Mouse (Mus musculus) yolk sac, embryonic 10.5 days (tissue): ENCODE measurements around the gene Gm48552.

Experiments used
- DNase-seq: peaks from one replicate; pipeline ENCODE4 v3.0.0-alpha.2; 2017; ENCODE audit warnings: low spot score

Gene Gm48552

GRCm38 (mm10) chr10:81362336-81362949 is 26.4 kb upstream of the Gm48552 start:
- DNase-seq, result no peak

DNA sequence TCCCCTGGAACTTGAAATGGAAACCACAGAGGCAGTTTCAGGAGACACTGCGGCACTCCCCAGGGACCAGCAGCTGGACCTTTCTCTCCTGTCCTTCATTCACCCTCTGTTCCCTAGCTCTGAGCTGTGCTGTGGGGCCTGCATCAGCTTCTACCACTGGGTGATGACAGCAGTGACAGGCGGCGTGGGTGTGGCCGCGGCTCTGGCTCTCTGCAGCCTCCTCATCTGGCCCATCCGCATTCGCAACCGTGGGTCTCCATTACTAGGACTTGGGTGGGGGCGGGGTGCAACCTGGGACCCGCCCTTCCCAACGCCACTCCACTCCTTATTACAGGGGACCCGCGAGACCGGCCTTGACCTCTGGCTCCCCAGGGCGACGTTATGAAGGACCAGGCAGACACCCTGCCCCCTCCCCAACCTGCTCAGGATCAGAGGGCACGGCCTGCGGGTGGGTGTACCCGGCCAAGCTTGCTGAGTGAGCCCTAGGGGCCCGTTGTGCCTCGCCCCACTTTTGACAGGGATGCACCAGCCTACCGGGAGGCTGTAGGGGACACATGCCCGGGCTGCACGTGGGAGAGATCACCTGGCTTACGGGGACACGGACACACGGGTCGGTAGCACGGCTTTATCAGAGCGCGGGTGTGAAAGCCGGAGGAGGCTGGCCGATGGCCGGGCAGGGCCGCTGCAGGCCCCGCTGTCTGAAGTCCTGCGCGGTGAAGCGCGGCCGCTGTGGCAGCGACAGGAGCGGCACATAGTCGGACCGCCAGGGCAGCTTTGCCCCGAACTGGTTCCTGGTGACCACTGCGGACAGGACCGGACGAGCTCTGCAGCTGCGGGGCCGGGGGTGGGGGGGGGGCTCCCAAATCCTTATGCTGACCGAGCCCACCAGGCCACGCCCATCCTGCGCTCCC is 25.1 kb upstream of the Gm48552 start:
- no peak for DNase-seq

- no peak for DNase-seq
Observed at GRCm38 (mm10) chr10:81364666-81365065, 24.1 kb upstream of the Gm48552 start.

DNA sequence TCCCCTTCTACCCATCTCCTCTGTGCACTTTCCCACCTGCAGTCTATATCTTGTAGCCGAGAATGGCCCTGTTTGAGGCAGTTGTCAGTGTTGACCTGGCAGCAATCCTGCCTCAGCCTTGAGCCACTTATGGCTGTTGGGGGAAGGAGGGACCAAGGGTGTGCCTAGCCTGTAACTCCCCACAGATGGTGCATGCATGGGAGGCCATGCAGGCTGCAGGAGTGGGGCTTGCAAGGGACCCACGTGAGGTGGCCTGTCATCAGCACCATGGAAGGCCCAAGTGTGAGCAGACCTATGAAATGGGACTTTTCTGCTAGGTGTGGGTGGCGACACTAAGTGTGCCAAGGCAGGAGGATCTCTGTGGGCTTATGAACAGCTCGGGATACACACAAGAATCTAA is 23.7 kb upstream of the Gm48552 start:
- no peak for DNase-seq

- peak; percentile 81 for DNase-seq
Observed at GRCm38 (mm10) chr10:81365672-81366476, 22.9 kb upstream of the Gm48552 start, which contains the start of gene 4930404N11Rik. 4930404N11Rik (minus strand) TSS chr10:81365816.

DNA sequence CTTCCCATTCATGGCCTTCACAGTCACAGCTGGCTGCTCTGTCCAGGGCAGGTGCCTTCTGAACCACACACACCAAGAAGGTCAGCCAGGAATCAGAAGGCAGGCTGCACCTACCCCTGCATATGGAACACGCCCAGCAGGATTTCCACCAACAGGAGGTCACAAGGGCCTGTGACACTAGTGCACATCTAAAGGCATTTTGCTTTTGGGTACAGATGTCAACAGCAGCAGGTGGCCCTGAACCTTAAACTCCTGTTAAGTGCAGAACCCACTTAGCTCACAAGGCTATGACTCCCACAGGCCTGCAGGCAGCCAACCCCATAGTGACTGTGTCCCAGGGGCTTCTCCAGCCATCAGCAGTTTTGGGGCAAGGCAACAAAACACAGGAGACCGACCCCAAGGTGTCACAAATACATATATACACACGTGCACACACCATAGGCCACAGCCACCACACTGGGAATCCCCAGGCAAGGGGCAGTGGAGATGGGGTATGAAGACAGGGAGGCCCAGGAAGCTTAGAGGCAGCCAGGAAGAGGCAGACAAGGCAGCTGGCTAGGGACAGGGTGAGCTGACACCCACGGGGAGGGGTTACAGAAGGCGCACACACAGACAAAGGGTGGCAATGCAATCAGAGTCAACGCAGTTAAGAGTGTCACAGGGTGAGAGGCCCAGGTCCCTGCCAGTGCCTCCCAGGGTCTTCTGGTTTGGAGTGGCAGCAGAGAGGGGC is 22.2 kb upstream of the Gm48552 start:
- DNase-seq, result peak; percentile 78

- DNase-seq, result no peak
Observed at GRCm38 (mm10) chr10:81367207-81367495, 21.7 kb upstream of the Gm48552 start.

DNA sequence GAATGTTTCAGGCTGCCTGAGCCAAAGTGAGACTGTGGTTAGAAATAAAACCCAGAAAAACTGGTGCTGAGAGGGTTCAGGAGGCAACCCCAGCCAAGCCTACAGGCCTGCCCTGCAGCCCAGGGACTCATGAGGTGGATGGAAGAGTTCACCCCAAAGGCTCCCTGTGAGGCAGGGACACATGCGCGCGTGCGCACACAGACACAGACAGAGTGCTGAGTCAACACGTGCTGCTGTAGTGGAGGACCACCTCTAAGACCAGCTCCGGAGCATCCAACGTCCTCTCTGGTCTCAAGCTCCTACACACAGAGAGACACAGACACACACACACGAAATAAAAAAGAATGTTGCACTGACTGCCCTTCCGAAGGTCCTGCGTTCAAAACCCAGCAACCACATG is 13.5 kb upstream of the Gm48552 start:
- DNase-seq, result no peak

GRCm38 (mm10) chr10:81376561-81377361 is 12.0 kb upstream of the Gm48552 start:
- DNase-seq, result no peak

- no peak for DNase-seq
Observed at GRCm38 (mm10) chr10:81377362-81377664, 11.5 kb upstream of the Gm48552 start.

- no peak for DNase-seq
Observed at GRCm38 (mm10) chr10:81377793-81378552, 10.8 kb upstream of the Gm48552 start, which contains the start of gene Fzr1. Fzr1 (minus strand) TSS chr10:81378516.

- DNase-seq, result peak; percentile 100
Observed at GRCm38 (mm10) chr10:81378553-81379182, 10.1 kb upstream of the Gm48552 start.

GRCm38 (mm10) chr10:81379183-81379553 is 9.6 kb upstream of the Gm48552 start:
- no peak for DNase-seq

DNA sequence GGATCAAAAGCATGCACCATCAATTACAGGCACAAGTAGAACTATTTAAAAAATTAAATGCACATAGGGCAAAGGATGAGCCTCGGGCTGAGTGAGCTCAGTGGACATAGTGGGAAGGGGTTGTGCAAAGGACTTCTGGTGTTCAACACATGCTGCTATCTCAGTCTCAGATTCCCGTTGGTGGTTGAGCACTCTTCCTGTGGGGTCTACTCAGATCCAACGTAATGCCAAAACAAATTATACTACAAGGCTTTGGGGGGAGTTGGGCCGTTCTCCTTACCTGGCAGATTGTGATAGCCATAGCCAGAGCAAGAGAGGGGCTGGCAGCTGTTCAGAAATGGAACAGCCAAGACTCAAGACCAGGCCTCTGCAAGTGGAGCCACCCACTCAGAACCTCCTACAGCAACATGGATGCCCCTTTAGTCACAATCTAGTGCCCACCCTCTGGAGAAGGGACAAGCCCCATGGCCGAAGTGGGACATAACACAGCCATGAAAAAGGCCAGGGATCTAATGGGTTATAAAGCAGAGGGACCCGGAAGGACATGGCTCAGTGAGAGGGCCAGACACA is 8.9 kb upstream of the Gm48552 start:
- no peak for DNase-seq

GRCm38 (mm10) chr10:81382039-81382438 is 6.8 kb upstream of the Gm48552 start:
- no peak for DNase-seq

DNA sequence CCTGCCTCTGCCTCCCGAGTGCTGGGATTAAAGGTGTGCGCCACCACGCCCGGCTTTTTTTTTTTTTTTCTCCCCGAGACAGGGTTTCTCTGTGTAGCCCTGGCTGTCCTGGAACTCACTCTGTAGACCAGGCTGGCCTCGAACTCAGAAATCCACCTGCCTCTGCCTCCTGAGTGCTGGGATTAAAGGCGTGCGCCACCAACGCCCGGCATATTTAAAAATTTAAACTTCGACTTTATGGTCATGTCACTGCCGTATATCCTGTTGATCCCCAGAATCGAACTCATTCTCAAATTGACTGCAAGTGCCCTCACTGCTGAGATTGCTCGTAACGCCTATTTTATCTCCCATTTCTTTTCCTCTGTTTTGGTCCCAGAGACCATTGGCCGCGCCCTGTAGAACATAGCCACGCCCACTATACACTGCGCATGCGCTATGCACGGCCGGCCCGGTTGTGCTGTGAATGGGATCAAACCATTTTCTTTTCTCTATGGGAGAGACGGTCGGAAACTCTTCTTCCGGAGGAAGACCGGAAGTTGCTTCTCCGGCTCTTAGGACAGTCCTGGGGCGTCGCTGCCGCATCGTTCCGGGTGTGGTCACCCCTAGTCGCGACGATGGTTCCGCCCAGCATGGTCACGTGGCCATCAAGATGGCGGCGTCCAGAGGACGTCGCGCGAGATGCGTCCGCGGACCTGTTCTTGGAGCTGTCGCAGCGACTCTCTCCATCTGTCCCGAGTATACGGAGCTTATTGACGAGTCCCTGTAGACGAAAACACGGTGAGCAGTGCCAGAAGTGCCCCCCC is 4.8 kb upstream of the Gm48552 start, which contains the start of the genes Dohh and Gm48551:
Gene Dohh (plus strand): TSS at position 627 of the 803 bp plus-strand sequence.
Gene Gm48551 (plus strand): TSS at position 665 of the 803 bp plus-strand sequence.
- peak; percentile 97 for DNase-seq

- no peak for DNase-seq
Observed at GRCm38 (mm10) chr10:81384605-81384982, 4.2 kb upstream of the Gm48552 start.

- no peak for DNase-seq
Observed at GRCm38 (mm10) chr10:81385603-81386306, 3.0 kb upstream of the Gm48552 start.
